Mouse (Mus musculus) erythroblast, embryonic 14.5 days (primary cell): ENCODE results near the gene Slc16a4. TPM values are rescaled to one million over a fixed set of nuclear protein-coding genes. Genes with fewer than 3 reads are reported as not detected.

Source experiments
- H3K27me3 ChIP-seq: 2 replicates; pipeline ENCODE4 v1.6.1; 2012; ENCODE audit warnings: inconsistent platforms; ENCODE audit not compliant: control insufficient read depth
- H3K36me3 ChIP-seq: 2 replicates; pipeline ENCODE4 v1.6.1; 2012; ENCODE audit warnings: mild to moderate bottlenecking, inconsistent platforms; ENCODE audit not compliant: control insufficient read depth
- H3K4me1 ChIP-seq: 2 replicates; pipeline ENCODE4 v1.6.1; 2012; ENCODE audit warnings: inconsistent platforms; ENCODE audit not compliant: control insufficient read depth
- H3K4me3 ChIP-seq: replicated peaks from 2 replicates; pipeline ENCODE3; 2012; ENCODE audit warnings: moderate library complexity, mild to moderate bottlenecking, inconsistent platforms
- H3K9me3 ChIP-seq: 2 replicates; pipeline ENCODE4 v1.6.1; 2012; ENCODE audit warnings: low read length, inconsistent platforms, mixed read lengths; ENCODE audit not compliant: control insufficient read depth
- GATA1 ChIP-seq: IDR thresholded peaks from 2 replicates; pipeline ENCODE4 v1.6.1; 2012; ENCODE audit warnings: low read length, inconsistent platforms, mixed read lengths
- TAL1 ChIP-seq: IDR thresholded peaks from 3 replicates; pipeline ENCODE4 v1.6.1; 2012; ENCODE audit warnings: low read length, inconsistent platforms, mixed read lengths
- polyA plus RNA-seq: library from polyadenylated mRNA; stranded (reverse); fragments of >175 nt; gene quantifications from 2 replicates; pipeline ENCODE4 v1.2.3, GENCODE M21; 2012

Gene Slc16a4
- polyA plus RNA-seq, 1 experiment, result not detected

DNA sequence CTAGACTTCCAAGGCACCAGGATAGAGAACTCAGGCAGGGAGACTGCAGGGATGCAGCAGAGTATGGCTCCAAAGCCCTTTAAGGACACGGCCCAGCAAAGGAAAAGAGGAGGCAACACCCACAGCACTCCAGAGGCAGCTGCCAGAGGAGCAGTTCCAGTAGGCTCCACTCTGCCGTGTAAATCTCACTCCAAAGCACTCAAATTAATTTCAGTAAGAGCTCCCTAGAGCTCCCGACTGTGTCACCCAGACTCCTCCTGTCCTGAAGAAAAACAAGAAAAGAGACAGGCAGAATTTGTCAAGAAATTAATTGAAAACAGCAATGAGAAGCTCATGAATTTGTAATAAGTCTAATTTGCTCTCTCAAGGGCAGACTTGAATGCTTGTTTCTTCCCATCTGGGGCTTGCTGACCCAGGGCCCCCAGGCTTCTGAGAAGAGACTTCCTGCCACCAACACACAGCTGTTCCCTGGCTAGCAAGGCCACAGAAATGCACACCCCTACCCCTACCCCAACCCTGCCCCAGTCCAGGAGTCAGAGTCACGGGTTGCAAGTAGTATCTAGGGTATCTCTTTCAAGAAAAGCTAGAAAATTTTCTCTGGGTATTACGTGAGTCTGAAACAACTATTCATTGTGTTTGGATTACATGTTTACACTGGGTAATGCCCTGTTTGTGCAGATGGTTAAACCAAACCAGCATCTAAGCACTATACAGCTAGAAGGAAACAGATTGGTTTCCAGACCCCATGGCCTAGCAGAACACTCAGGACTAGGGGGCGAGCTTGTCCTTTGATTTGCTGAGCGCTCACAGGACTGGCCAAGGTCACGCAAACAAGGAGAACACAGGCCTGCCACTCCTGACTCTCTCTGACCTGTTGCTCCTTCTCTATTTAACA is 29.8 kb upstream of the Slc16a4 start:
- Histone ChIP-seq H3K27me3 (no peaks in the 10 kb centered on the region), H3K4me3 (no peak overlapping the region), H3K4me1 (no peaks in the 10 kb centered on the region), H3K9me3 (no peaks in the 10 kb centered on the region), H3K36me3 (no peaks in the 10 kb centered on the region)
- TF ChIP-seq TAL1 (no peak), GATA1 (no peak)

DNA sequence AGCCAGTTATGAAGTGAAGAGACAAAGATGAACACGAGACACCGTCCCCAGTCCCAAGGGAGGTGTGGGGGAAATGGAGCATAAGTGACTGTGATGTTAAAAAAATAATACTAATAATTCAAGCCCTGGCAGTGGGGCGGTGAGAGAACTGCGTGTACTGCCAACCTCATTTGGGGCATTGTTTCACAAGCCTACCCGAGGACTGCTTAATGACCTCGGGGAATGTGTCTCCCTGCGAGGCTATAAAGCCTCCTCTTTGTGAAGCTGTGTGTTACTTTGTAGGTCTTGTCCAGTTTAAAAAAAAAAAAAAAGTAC is 29.2 kb upstream of the Slc16a4 start:
- Histone ChIP-seq H3K27me3 (no peaks in the 10 kb centered on the region), H3K4me1 (no peaks in the 10 kb centered on the region), H3K4me3 (no peak overlapping the region), H3K9me3 (no peaks in the 10 kb centered on the region), H3K36me3 (no peaks in the 10 kb centered on the region)
- TF ChIP-seq TAL1 (no peak), GATA1 (no peak)

DNA sequence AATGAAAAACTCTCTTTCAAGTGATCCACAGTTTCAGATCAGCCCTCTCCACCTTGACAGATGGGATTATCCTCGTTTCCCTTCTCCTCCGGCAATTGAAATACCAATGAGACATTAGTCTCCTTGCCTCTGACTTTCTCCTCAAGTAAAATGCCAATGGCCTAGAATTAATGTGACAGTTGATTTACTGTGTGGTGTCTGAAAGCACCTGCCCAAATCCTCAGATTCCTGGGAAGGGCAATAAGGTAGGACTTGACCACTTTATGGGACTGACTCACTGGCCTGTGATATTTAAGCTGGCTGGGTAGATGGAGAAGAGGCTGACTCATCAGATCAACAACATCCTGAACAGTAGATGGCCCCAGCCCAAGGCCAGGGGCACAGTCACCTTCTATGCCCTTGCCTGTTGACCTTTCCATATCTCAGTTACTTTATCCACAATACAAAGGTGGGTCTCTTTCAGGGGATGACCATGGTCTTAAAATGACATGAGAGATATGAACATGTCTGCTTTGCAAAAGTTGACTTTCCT is 24.1 kb upstream of the Slc16a4 start:
- Histone ChIP-seq H3K9me3 (no peaks in the 10 kb centered on the region), H3K27me3 (no peaks in the 10 kb centered on the region; the same call in 1 of the 2 replicates), H3K4me3 (no peak overlapping the region), H3K4me1 (no peaks in the 10 kb centered on the region), H3K36me3 (no peaks in the 10 kb centered on the region)
- TF ChIP-seq GATA1 (no peak), TAL1 (no peak)

DNA sequence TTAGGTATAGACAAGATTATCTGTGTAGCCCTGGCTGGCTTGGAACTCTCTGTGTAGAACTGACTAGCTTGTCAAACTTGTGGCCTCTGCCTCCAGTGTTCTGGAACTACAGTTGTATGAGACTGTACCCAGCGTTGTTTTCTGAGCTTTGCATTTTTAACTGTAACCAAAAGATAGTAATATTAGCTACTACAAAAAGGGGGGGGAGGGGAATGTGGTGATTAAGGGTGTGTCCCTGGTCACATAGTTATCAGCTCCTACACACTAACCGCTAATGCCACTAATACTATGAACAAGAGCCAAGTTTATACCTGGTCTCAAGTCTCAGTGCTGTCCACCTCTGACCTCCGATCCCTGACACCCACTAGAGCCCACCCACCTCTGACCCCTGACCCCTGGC is 18.6 kb upstream of the Slc16a4 start:
- no peak overlapping the region for H3K4me3 ChIP-seq
- peaks cover 7% of the 10 kb centered on the region; the same call in 1 of the 2 replicates for H3K27me3 ChIP-seq
- H3K9me3 ChIP-seq, result no peaks in the 10 kb centered on the region
- H3K4me1 ChIP-seq, result peaks cover 7% of the 10 kb centered on the region
- TF ChIP-seq TAL1, result no peak
- TF ChIP-seq GATA1, result no peak
- no peaks in the 10 kb centered on the region for H3K36me3 ChIP-seq

DNA sequence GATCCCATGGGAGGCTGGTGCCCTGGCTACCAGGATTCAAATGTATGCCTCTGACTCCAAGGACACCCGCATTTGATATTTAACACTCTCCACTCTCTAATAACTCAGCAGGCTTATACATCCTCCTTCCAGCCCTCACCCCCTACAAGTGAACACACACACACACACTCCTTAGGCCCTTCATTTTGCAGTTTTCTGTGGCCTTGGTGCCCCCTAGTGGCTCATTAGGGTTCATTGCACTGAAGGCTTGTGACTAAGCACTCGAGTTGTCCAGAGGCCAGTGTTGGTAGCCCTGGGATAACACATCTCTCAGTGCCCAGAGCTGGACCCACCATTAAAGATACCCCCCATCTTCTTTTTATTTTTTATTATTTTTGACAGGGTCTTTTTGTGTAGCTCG is 17.2 kb upstream of the Slc16a4 start:
- TF ChIP-seq TAL1 (no peak), GATA1 (no peak)
- Histone ChIP-seq H3K36me3 (no peaks in the 10 kb centered on the region), H3K4me3 (no peak overlapping the region), H3K9me3 (no peaks in the 10 kb centered on the region), H3K27me3 (peaks cover 7% of the 10 kb centered on the region; the same call in 1 of the 2 replicates), H3K4me1 (peaks cover 16% of the 10 kb centered on the region)

DNA sequence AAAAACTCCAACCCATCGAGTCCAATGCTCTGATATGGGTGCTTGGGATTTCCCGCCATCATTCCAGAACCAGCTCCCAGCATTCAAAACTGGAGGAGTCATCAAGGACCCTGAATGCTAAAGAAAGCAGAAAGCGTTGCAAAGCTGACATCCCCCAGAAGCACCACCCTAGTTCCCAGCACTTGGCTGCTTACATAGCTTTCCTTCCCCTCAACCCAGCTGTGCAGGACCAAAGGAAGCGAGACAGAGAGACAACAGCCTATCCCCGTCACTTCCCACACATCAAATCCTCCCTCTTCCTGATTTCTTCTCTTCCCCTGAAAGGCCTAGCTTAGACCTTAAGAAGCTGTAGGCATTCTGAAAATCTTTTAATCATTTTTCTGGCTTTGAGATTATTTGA is 15.7 kb upstream of the Slc16a4 start:
- Histone ChIP-seq H3K27me3 (peaks cover 7% of the 10 kb centered on the region; the same call in 1 of the 2 replicates), H3K9me3 (no peaks in the 10 kb centered on the region), H3K4me1 (peaks cover 26% of the 10 kb centered on the region), H3K36me3 (no peaks in the 10 kb centered on the region), H3K4me3 (no peak overlapping the region)
- TF ChIP-seq TAL1, result no peak
- no peak for TF ChIP-seq GATA1

DNA sequence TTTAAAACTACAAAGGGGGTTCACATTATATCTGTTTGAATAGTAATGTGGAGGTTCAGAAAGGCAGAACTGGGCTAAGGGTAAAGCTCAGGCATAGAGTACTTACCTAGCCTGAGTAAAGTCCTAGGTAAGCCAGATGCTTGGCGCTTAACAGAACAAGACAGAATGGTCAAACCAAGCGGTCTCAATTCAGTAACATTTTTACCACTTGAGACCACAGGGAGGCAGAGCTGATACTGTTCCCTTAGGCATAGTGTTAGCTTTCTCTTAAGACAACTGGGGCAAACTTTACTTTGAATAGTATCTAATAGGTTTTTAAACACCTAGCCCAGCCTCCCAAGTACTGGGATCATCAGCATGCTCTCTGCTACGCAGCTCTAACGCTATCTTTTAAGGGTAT is 15.0 kb upstream of the Slc16a4 start:
- Histone ChIP-seq H3K4me1 (peaks cover 26% of the 10 kb centered on the region), H3K36me3 (no peaks in the 10 kb centered on the region), H3K27me3 (peaks cover 7% of the 10 kb centered on the region; the same call in 1 of the 2 replicates), H3K4me3 (no peak overlapping the region), H3K9me3 (no peaks in the 10 kb centered on the region)
- no peak for TF ChIP-seq GATA1
- TF ChIP-seq TAL1, result no peak

DNA sequence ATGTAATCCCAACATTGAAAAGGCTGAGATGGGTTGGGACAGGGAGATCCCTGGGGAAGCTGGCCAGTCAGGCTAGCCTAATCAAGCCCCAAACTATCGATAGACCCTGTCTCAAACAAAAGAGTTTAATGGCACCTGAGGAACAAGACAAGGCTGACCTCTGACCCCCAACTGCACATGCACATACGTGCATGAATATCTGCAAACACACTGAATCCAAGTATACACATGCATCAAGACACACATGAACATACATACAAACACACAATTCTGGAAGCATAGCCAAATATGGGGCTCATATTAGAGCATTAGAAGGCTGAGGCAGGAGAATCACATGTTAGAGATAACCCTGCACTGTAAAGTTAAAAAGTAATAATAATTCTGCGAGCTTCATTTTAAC is 14.4 kb upstream of the Slc16a4 start:
- no peak overlapping the region for H3K4me3 ChIP-seq
- peaks cover 7% of the 10 kb centered on the region; the same call in 1 of the 2 replicates for H3K27me3 ChIP-seq
- no peak for TF ChIP-seq GATA1
- no peak for TF ChIP-seq TAL1
- H3K4me1 ChIP-seq, result peaks cover 26% of the 10 kb centered on the region
- no peaks in the 10 kb centered on the region for H3K9me3 ChIP-seq
- H3K36me3 ChIP-seq, result peaks cover 5% of the 10 kb centered on the region

DNA sequence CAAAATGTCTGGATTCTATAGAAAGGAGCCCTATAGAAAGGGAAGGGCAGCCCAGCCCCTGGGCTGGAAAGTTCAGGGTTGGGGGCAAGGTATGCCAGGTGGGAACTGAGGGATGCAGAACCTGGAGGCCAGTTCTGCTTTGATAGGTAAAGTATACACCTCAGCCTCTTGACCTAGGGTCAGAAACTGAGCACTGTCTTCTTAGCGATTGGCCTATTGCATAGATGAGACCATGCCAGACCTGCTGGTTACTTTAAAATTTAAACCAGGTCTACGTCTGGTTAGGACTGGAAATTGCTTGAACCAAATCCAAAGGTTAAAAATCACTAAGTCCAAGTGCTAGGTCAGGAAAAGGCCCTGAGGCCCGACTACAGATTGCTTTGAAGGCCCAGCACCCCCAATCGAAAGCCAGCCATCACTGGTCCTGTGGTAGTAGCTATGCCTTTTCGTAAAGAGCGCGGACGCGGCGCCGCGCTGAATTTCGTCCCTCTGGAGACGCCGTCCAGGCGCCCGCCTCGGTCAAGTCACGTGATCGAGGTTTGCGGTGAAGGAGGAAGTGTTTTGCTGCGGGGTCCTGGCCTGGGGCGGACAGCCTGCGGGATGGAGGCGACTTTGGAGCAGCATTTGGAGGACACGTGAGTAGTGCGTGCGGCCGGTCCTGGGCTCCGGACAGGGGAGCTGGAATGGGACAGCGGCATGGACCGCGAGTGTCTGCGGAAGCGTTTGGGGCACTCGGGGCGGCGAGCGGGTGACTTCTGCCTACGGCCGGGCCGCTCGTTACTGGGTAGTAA is 12.4 kb upstream of the Slc16a4 start, which contains the start of gene Lamtor5:
Gene Lamtor5 (plus strand): TSS at position 380 of the 791 bp plus-strand sequence.
- TF ChIP-seq GATA1, result no peak
- Histone ChIP-seq H3K27me3 (peaks cover 7% of the 10 kb centered on the region; the same call in 1 of the 2 replicates), H3K36me3 (peaks cover 25% of the 10 kb centered on the region), H3K4me3 (peak within 1 kb of the TSS; percentile 72), H3K9me3 (no peaks in the 10 kb centered on the region), H3K4me1 (peaks cover 20% of the 10 kb centered on the region)
